Mouse (Mus musculus): ENCODE measurements at regions not wholly inside any gene's neighbourhood (a gene's known extent, or its start where the extent isn't known, plus 50 kb on each side); places are given as distances from the start of the nearest gene placed in this dataset.
A peak's percentile ranks its signal among the peaks of the same experiment; 100 is the strongest.

GRCm38 (mm10) chr15:63397485-63397884, 447.5 kb downstream of the Gsdmc2 start:
- DNase-seq (ENCODE audit: inconsistent ontology term): no peak

- DNase-seq (ENCODE audit: inconsistent ontology term): no peak
Observed at GRCm38 (mm10) chr15:63377258-63377657, 467.7 kb downstream of the Gsdmc2 start.

GRCm38 (mm10) chr15:63371328-63372023, 473.5 kb downstream of the Gsdmc2 start:
- no peak for DNase-seq (ENCODE audit: inconsistent ontology term)

- DNase-seq (ENCODE audit: inconsistent ontology term): peak; percentile 60
Observed at GRCm38 (mm10) chr15:63364473-63364872, 480.5 kb downstream of the Gsdmc2 start.

GRCm38 (mm10) chr15:63360402-63360801, 484.6 kb downstream of the Gsdmc2 start:
- DNase-seq (ENCODE audit: inconsistent ontology term): peak; percentile 12

GRCm38 (mm10) chr15:63341730-63342129, 503.2 kb downstream of the Gsdmc2 start:
- no peak for DNase-seq (ENCODE audit: inconsistent ontology term)

GRCm38 (mm10) chr15:63340322-63341060, 504.5 kb downstream of the Gsdmc2 start:
- DNase-seq (ENCODE audit: inconsistent ontology term): peak; percentile 79

- peak; percentile 37 for DNase-seq (ENCODE audit: inconsistent ontology term)
Observed at GRCm38 (mm10) chr15:63319666-63320065, 525.3 kb downstream of the Gsdmc2 start.

- DNase-seq (ENCODE audit: inconsistent ontology term): no peak
Observed at GRCm38 (mm10) chr15:63310426-63310825, 534.6 kb downstream of the Gsdmc2 start.

GRCm38 (mm10) chr15:63299311-63299710, 545.7 kb downstream of the Gsdmc2 start:
- no peak for DNase-seq (ENCODE audit: inconsistent ontology term)

- DNase-seq (ENCODE audit: inconsistent ontology term): no peak
Observed at GRCm38 (mm10) chr15:63288534-63288933, 556.4 kb downstream of the Gsdmc2 start.

GRCm38 (mm10) chr15:63286026-63286425, 559.0 kb downstream of the Gsdmc2 start:
- no peak for DNase-seq (ENCODE audit: inconsistent ontology term)

- DNase-seq (ENCODE audit: inconsistent ontology term): peak; percentile 52
Observed at GRCm38 (mm10) chr15:63270381-63270780, 574.6 kb downstream of the Gsdmc2 start.

GRCm38 (mm10) chr15:63265845-63266244, 579.1 kb downstream of the Gsdmc2 start:
- DNase-seq (ENCODE audit: inconsistent ontology term): no peak

GRCm38 (mm10) chr15:63255736-63256135, 589.2 kb downstream of the Gsdmc2 start:
- no peak for DNase-seq (ENCODE audit: inconsistent ontology term)

- peak; percentile 45 for DNase-seq (ENCODE audit: inconsistent ontology term)
Observed at GRCm38 (mm10) chr15:63252781-63253340, 592.1 kb downstream of the Gsdmc2 start.

- DNase-seq (ENCODE audit: inconsistent ontology term): peak; percentile 37
Observed at GRCm38 (mm10) chr15:63238601-63239000, 606.4 kb downstream of the Gsdmc2 start.

GRCm38 (mm10) chr15:63218393-63219060, 626.5 kb downstream of the Gsdmc2 start:
- no peak for DNase-seq (ENCODE audit: inconsistent ontology term)

- no peak for DNase-seq (ENCODE audit: inconsistent ontology term)
Observed at GRCm38 (mm10) chr15:63205150-63205549, 639.8 kb downstream of the Gsdmc2 start.

- DNase-seq (ENCODE audit: inconsistent ontology term): peak; percentile 15
Observed at GRCm38 (mm10) chr15:63195031-63195430, 649.9 kb downstream of the Gsdmc2 start.

GRCm38 (mm10) chr15:63194492-63194797, 650.5 kb downstream of the Gsdmc2 start:
- DNase-seq (ENCODE audit: inconsistent ontology term): no peak

Measured in Muller cell, postnatal 12 days (primary cell).